Mouse (Mus musculus) myocyte (in vitro differentiated cells): ENCODE results near the gene Bin2.

Experiments used
- E2F4 ChIP-seq: IDR thresholded peaks from one replicate; pipeline ENCODE4 v1.6.1; 2011; ENCODE audit warnings: mild to moderate bottlenecking, control low read depth, moderate library complexity; ENCODE audit not compliant: insufficient read depth
- POLR2A ChIP-seq: IDR thresholded peaks from one replicate; pipeline ENCODE4 v1.6.1; 2011; ENCODE audit warnings: low read depth, mild to moderate bottlenecking, control low read depth, moderate library complexity; ENCODE audit not compliant: insufficient read length
- REST ChIP-seq: IDR thresholded peaks from one replicate; pipeline ENCODE4 v1.6.1; 2011; ENCODE audit warnings: mild to moderate bottlenecking, control low read depth, moderate library complexity; ENCODE audit not compliant: insufficient read depth, insufficient read length
- TCF3 ChIP-seq: IDR thresholded peaks from one replicate; pipeline ENCODE4 v1.6.1; 2011; ENCODE audit warnings: low read depth, control low read depth; ENCODE audit not compliant: insufficient read length

DNA sequence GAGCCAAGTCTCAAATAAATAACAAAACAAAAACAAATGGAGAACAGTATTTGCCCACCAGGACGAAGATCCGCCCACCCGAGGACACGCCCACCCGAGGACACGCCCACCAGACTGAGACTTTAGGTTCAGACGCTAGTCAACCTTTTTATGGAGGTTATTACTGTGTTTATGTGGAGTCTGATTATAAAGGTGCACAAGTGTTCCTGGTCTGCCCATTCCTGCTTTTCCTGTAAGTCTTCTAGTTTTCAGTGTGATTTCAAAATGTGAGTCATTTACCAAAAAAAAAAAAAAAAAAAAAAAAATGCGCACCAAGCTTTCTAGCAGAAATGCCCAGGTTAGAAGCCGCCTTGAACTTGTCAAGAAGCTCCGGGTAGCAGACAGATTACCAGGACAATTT is 42.1 kb downstream of the Bin2 start:
- TF ChIP-seq TCF3 (no peak), POLR2A (no peak), E2F4 (no peak), REST (no peak)
